Comparison of ENCODE assay signal across 8 mouse cellular contexts in the genomic region with DNA sequence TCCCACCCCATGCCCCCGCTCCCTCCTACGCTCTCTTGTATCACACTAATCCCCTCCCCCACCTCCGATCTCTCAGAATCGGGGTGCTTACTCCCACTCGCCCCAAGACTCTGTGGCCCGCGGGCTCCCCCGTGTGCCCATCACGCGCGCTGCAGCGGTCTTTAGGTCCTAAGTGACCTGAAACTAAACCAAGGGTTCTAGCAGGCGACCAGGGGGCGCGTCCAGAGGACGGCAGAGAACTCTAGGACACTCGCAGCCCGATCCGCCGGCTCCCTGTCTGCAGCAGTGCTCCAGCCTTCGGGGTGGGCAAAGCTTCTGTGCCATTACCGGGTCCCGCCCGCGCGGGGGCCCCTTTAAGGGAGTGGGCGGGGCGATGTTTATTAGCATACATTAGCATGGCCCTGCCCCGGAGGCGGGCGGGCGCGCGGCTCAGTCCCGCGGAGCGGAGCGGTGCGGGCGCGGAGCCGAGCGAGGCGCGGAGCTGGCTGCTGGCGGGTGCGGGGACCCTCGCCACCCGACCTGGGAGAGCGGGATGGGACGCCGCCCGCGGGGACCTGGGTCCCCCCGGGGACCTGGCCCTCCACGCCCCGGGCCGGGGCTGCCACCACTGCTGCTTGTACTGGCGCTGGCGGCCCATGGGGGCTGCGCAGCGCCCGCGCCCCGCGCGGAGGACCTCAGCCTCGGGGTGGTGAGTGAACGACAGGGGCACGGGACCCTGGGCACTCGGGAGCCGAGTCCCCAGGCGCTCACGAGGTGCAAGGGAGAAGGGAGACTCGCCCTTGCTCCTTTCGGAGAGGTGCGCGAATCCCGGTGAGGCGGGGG. TPM values are rescaled to one million over a fixed set of nuclear protein-coding genes. Genes with fewer than 3 reads are reported as not detected.
DNase-seq lines count a peak whose midpoint lies in the region; ATAC-seq lines count a peak whose summit lies in the region.

Gene Mmp17, plus strand, starts transcription at position 409 of the 822 bp plus-strand sequence.

- H3K4me2 ChIP-seq in heart, embryonic 12.5 days: peak within 1 kb of the TSS; percentile 100
- H3K4me2 ChIP-seq in kidney, embryonic 16.5 days (replicated peaks; ENCODE audit: low read depth, low read length): peak within 1 kb of the TSS; percentile 100

- peak; percentile 89 for DNase-seq in CD4-positive, CD25-positive, alpha-beta regulatory T cell, adult 2 months (ENCODE audit: low read depth, low spot score)
- DNase-seq in liver: peak; percentile 85
- peak; percentile 42 to 78 for DNase-seq in monocyte, adult 2 months (ENCODE audit: low read depth in 1 of 2, low spot score in 2 of 2)
- peak; percentile 61 to 70 for DNase-seq in spleen, postnatal 14 days (ENCODE audit: low spot score in 2 of 2)

- peak within 1 kb of the TSS; percentile 78 for H3K4me3 ChIP-seq in brown adipose tissue, adult 24 weeks (ENCODE audit: insufficient read depth, low read depth, low read length)
- peak within 1 kb of the TSS; percentile 75 for H3K4me3 ChIP-seq in heart, embryonic 12.5 days
- H3K4me3 ChIP-seq in kidney, embryonic 16.5 days (ENCODE audit: low read length): peak within 1 kb of the TSS; percentile 65

- H3K9ac ChIP-seq in heart, embryonic 12.5 days: peak within 1 kb of the TSS; percentile 79
- peak within 1 kb of the TSS; percentile 70 for H3K9ac ChIP-seq in kidney, embryonic 16.5 days (replicated peaks; ENCODE audit: low read length)

- H3K36me3 ChIP-seq in heart, embryonic 12.5 days: no peaks in the 10 kb centered on the region
- no peaks in the 10 kb centered on the region for H3K36me3 ChIP-seq in kidney, embryonic 16.5 days (ENCODE audit: insufficient read depth, low read length)

- H3K27me3 ChIP-seq in heart, embryonic 12.5 days (replicated peaks): peaks cover 78% of the 10 kb centered on the region
- H3K27me3 ChIP-seq in kidney, embryonic 16.5 days (ENCODE audit: insufficient read depth, low read length): peaks cover 28% of the 10 kb centered on the region

- peaks cover 6% of the 10 kb centered on the region; the same call in 1 of the 2 replicates for H3K4me1 ChIP-seq in brown adipose tissue, adult 24 weeks (ENCODE audit: control insufficient read depth, insufficient read depth, insufficient read length, low read length)
- peaks cover 23% of the 10 kb centered on the region for H3K4me1 ChIP-seq in heart, embryonic 12.5 days (replicated peaks)
- H3K4me1 ChIP-seq in kidney, embryonic 16.5 days (ENCODE audit: insufficient read depth, low read length): peaks cover 22% of the 10 kb centered on the region

- ATAC-seq in erythroid progenitor cell, adult 5-6 weeks (replicated peaks; ENCODE audit: low FRiP score, poor library complexity, severe bottlenecking): peak; percentile 88
- ATAC-seq in heart, embryonic 12.5 days (ENCODE audit: insufficient number of reproducible peaks, low FRiP score): peak; percentile 87
- peak; percentile 91 for ATAC-seq in kidney, embryonic 16.5 days (ENCODE audit: low FRiP score, low TSS enrichment)

- H3K27ac ChIP-seq in brown adipose tissue, adult 24 weeks (replicated peaks; ENCODE audit: low read depth, low read length): no peak within 1 kb of the TSS
- H3K27ac ChIP-seq in heart, embryonic 12.5 days (ENCODE audit: poor library complexity, severe bottlenecking): no peak within 1 kb of the TSS
- H3K27ac ChIP-seq in kidney, embryonic 16.5 days (ENCODE audit: low read length): no peak within 1 kb of the TSS

- H3K9me3 ChIP-seq in heart, embryonic 12.5 days (replicated peaks): no peaks in the 10 kb centered on the region
- H3K9me3 ChIP-seq in kidney, embryonic 16.5 days (ENCODE audit: low read length): no peaks in the 10 kb centered on the region

- under 1% methylated on average over 77 of the region's 80 CpGs for WGBS in heart, embryonic 12.5 days
- 0% methylated on average over 77 of the region's 80 CpGs for WGBS in kidney, embryonic 16.5 days

RNA-seq across cellular contexts. Expression of gene Mmp17, which starts in this region (rescaled TPM):
- polyA plus RNA-seq in brown adipose tissue, adult 24 weeks (2012; ENCODE audit: insufficient read depth, insufficient read length, missing spikeins): 0.36 and 0.58 TPM in 2 replicates
- not detected in 2 replicates for total RNA-seq in erythroid progenitor cell, adult 5-6 weeks (2015; ENCODE audit: low replicate concordance)
- total RNA-seq in erythroid progenitor cell, adult 5-6 weeks (2017; ENCODE audit: low replicate concordance): not detected in 2 replicates
- 0.65 and 1.2 TPM in 2 replicates for polyA plus RNA-seq in heart, embryonic 12.5 days (2016; fragmentation: Nextera tagmentation; extraction: Ambion mirVana)
- 3.3 and 4.7 TPM in 2 replicates for polyA plus RNA-seq in kidney, embryonic 16.5 days (2015; fragmentation: Nextera tagmentation; extraction: Ambion mirVana)

Comparison
In these comparisons a context has a peak if more than half of its experiments do, and no peak if none do; other contexts are left out.
1. Peak in ATAC-seq in erythroid progenitor cell, adult 5-6 weeks; RNA of the gene not detected or under 1 TPM.